Mouse (Mus musculus) MN1 (cell line): ENCODE results near the gene Adh5.

Experiments
- DNase-seq: peaks from one replicate; pipeline ENCODE4 v3.0.0-alpha.2; 2016; ENCODE audit warnings: low spot score

Adh5 gene

DNA sequence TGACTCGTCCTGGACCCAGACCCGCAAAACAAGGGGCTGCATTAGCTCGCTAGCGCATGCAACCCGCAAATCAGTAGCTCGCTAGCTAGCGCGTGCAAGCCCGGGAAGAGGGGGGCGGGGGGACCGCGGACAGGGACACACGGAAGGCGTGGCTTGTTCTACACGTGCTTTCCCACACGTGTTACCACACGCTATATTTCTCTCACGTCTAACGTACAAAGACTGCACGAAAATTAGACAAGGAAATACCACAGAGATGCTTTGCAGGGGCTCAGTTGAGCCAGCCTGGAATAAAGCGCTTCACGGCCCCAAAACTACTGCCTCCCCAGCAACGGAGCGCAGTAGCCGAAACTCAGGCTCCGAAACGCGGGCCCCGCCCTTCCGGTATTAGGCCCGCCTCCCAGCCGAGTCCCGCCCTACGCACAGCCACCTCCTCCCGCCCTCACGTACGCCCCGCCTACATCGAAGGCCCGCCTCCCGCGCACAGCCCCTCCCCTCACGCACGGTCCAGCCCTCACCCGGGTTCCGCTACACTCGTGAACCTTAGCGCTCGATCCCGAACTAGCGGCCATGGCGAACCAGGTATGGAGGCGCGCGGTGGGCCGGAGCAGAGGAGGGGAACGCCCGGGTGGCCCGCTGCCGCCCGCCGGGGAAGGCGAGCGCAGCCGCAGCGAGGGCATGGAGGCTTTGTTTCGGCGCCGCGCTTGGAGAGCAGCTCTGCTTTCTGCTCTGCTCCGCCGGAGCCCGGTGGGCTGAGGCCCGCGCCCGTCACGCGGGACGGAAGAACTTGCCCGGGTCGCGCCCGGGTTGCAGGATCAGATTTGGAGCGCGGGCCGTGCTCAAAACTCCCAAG is at the start of gene Adh5:
TSS of gene Adh5 (plus strand) at position 482 of the 853 bp plus-strand sequence.
- peak; percentile 92 for DNase-seq

GRCm38 (mm10) chr3:138404872-138405271 is 38.0 kb upstream of the Adh5 start:
- no peak for DNase-seq

DNA sequence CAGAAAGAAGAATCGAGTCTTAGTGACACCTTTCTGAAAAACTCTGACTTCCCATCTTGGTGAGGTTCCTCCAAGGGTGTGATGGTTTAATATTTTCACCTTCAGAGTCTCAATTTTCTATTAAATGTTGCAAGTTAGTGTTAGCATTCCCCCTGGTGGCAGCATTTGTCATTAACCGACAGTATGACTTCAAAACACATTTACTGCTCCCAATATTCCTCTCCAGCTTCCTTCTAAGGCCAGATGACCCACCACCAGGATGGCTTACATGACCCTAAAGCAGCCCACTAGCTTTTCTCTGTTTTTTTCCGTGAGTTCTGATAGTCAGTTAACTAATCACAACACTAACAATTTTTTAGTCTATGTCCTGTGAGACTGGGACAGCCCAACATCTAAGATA is 37.6 kb upstream of the Adh5 start:
- DNase-seq: no peak

GRCm38 (mm10) chr3:138405840-138406239 is 37.1 kb upstream of the Adh5 start:
- DNase-seq: no peak

DNA sequence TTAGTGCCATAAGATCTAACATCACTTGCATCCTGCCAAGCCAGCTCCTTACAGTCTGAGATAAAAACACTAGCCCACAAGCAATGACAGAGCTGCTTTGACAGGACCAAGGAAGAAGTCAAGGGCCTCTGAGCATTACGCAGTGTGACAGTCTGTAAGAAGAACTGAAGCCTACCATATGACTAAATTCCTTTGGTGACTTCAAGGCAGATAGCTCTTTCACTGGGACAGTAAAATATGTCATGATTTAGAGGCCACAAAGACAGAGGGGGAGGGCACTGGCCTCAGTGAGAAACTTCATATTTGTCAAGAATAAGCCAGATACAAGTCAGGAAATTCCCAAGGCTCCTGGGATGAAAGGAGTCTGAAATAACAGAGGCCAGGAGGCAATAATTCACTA is 35.0 kb upstream of the Adh5 start:
- DNase-seq: no peak

DNA sequence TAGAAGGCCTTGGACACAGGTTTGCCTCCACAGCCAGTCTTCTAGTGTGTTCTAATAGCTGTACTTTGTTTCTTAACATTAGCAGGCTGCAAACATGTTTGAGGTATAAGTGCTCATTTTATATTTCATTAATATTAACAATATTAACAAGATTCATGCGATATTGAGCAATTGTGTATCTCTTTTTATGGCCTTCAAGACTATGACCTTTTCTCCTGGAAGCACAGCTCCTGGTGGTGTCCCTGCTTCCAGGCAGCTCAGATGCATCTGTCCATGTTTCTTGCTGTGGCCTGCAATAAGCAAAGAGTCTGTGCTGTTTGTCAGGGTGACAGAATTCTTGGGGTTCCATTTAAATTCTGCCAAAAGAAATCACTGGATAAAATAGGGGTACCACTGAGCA is 33.3 kb upstream of the Adh5 start:
- no peak for DNase-seq

GRCm38 (mm10) chr3:138410211-138410610 is 32.7 kb upstream of the Adh5 start:
- no peak for DNase-seq

DNA sequence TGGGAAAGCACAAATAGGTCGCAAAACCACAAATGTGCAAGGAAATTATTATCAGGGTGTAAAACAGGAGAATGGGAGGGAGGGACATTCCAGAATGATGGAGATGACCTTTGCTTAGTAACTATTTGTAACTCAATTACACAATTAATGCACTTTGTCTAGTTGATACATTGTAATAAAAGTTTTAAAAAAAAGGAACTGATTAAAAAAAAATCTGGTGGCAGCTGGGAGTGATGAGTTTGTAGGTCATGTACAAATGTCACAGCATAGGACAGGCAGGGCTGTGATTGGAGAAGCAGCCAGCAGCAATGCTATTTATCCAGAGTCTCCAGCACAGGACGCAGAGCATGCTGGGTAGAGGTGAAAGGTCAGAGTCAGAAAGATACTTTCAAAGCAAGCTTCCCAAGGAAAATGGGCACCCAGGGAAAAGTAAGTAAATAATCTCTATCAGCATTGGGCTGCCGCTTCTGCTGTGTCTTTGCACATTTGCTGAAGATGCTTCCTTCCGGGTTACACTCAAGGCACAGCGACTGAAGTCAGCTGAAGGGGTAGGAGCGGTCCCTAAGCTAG is 27.7 kb upstream of the Adh5 start, which contains the start of gene Adh4:
TSS of gene Adh4 (plus strand) at position 346 of the 570 bp plus-strand sequence.
- no peak for DNase-seq

- DNase-seq: no peak
These were observed 23.5 kb upstream of the Adh5 start for GRCm38 (mm10) chr3:138419369-138419768.

DNA sequence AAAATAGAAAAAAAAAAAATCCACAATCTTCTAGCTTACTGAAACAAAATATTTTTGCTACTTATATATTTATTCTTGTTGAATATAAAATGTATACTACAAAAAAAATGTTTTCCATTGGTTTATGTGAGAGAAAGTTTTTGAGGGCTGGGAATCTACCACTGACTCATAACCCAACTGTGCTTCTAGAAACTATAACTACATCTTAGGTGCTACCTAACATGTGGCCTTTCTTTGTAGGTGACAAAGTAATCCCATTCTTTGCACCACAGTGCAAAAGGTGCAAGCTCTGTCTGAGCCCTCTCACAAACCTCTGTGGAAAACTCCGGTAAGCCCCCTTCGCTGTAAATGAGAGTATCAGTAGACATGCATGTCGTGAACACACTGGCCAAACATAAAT is 22.5 kb upstream of the Adh5 start:
- DNase-seq: no peak

DNA sequence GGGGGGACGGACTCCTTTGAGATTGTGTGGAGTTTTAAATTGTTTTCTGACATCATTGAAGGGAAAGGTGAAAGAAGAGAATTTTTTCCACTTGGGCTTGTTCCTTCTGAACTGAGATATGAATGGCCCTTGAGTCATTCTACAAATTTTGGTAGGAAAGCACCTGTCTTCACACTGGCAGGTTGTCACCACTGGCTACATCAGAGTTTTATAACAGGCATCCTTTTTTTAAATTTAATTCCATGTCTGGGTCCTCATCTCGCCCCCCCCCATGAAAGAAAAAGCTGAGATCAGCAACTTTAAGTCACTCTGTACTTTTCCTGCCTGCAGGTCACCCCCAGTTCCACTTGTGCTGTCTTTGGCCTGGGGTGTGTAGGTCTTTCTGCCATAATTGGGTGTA is 19.2 kb upstream of the Adh5 start:
- DNase-seq: no peak

- DNase-seq: no peak
These were observed 18.6 kb upstream of the Adh5 start for GRCm38 (mm10) chr3:138424247-138424646.

DNA sequence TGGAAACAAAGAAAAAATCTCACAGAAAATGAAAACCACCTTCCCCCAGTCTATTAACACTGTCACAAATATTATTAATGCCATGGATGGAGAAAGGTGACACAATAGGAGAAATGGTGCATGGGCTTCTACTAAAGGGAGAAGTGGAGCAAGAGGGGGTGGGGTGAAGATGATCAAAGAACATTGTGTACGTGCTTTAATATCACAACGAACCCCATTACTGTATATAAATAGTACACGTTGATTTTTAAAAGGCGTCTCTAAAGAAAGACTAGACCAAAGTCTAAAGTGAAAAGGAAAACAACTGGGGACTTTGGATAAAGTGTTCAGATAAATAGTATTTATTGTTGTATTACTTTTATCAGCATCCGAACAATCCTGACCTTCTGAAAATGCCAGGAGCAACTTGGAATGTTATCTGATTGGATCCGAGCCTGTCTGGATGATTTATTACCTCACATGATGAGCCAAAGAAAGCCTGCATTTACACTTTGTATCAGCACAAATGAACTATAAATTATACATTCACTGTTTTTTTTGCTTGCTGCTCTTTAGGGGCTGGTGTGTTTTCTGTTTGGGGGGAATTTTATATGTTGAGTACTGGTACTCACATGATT is 12.4 kb upstream of the Adh5 start:
- DNase-seq: no peak

DNA sequence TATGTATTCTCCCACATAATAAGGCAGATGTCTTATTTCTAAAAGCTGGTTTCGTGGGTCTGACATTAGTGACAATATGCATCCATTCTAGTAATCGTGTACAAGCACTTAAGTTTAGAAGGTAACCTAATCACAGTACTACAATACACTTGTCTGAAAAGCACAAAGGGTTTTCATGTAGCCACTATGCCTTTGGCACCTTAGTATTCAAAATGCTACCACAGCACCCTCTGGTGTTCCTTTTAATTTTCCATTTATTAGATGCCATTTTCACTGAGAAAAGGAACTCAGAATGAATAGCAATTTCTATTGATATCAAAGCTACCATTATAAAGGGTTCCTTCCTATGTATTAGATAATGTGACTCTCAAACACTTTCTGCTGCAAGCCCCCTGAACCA is 11.1 kb upstream of the Adh5 start:
- DNase-seq: peak; percentile 46

DNA sequence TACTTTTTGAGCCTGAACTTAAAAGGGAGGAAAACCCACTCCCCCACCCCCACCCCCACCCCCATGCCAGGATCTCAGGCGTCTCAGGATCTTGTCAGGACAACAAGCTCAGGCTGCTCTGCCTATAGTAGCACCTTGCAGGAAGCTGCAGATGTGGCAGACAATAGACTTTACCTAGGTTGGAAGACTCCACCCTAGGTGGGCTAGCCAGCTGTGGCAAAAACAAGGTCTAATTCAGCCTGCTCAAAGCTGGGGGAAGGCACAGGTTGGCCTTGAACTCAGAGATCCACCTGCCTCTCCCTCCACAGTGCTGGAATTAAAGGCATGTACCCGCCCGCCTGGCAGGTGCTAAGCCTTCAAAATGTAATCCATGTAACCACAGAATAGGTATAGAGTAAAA is 4.2 kb upstream of the Adh5 start:
- DNase-seq: no peak

DNA sequence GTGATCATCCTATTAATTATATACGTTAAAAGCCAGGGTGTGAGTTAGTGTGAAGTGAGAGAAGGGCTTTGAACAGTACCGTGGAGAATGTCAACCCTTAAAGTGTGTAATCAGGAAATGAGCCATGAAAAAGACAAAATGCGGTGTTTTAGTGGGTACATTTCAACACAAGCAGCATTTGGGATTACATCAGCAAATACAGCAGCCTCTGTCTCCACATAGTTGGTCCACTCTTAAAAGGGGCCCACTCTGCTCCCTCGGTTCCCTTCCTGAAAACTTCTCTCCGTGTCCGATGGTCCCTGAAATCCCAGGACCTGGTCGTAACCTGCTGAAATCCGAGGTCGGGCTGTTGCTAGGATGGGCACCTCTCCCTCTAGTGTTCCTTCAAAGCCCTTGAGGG is 690 bp upstream of the Adh5 start:
- DNase-seq: no peak

DNA sequence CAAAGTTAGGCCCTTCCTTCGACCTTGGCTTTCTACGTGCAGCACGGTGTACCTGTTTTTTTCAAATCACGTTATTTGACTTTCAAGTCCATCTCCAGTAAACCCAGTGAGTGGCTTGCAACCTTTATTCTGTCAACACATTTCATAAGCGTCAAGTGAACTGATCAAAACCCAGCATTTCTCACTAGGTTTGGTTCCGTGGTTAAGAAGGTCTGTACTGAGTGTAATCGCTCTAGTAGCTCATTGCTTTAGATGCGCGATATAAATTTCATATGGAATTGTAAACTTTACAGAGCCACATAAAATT is 525 bp downstream of the Adh5 start:
- DNase-seq: no peak

DNA sequence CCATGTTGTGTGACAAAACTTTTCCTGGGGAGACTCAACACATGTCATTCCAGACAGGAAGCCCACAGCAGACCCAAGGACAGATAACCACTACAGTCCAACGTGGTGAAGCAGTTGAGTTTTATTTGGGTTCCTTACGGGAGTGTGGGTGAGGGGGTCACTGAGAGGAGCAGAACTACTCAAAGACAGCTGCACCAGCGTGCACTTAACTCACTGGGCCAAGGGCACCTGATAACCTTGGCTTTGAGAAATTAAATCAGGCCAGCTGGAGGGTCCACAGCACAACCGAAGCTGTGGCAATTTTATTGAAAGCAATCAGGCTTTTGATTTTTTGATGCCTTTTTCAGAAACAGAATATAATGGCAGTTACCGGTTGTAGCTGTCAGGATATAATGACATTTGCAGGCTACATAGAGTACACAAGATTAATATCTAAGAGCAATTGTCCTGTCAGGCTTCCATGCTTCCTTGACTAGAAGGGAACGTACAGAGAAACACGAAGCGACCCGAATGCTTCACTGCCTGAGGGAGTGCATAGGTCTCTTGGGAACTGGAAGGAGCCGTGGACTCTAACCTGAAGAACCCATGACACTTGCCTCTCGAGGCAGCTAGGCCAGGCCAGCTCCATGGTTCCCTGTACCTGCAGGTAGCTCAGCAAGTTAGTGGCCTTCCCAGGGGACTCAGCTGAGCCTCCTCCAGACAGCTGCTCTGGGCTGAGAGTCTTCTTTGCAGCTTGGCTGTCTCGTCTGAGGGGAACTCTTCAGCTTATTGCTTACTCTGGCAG is 5.4 kb downstream of the Adh5 start:
- no peak for DNase-seq

DNA sequence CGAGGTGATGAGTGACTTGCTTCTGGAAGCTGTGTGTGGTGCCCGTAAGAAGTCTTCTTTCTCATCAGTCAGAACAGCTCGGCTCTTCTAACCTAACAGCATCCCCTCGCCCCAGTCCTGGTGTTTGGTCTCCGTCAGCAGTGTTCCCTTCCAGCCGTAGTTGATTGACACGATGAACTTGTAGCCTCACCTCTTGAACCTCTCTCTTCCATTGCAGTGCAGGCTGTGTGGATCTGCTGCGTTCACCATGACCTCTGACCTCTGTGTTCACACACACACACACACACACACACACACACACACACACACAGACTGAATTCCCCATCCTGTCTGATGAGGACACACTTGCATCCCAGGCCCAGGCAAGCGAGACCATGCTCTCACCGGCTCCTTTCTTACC is 9.3 kb downstream of the Adh5 start:
- DNase-seq: no peak

GRCm38 (mm10) chr3:138454234-138454633 is 11.3 kb downstream of the Adh5 start:
- DNase-seq: no peak

DNA sequence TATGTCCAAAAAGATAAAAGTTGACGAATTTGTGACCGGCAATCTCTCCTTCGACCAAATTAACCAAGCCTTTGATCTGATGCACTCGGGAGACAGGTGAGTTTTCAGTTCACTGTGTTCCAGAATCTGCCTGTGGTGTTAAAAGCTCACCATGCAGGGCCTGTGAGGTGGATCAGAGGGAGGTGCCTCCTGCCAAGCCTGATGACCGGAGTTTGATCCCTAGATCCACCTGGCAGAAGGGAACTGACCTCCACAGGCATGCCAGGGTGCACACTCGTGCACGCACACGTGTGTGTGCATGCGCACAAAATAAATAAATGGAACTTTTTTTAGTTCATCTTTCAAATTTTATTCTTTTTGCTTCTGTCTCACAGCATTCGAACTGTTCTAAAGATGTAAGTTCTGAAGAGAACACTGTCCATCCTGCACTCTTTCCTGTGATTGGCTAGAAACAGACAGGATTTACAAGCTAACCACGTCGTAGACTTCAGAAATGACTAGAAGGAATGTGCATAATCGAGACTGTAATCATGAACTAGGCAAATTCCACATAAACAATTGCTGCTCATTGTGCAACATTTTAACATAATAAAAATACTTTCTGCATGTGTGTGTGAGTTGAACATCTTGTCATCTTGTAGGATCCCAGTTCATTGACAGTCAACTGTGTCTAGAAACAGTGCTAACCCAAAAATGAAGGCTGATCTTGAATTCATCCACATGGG is 12.0 kb downstream of the Adh5 start:
- no peak for DNase-seq

DNA sequence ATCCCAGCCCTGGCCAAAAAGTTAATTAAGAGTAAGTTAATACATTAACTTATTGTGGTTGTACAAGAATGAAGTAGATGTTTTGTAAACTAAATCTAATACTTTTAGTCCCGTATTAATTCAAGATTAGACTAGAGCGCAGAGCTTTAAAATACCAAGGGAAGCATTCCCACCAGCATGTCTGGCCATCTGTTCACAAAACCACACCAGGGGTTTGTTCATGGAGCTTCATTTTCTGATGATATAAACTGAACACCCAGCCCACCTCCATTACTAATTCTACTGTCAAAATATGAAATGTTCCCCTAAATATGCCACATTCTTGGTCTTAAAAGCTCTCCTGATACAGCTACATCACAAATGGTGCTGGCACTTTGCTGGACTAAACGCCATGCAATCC is 15.5 kb downstream of the Adh5 start:
- DNase-seq: no peak
